Mouse (Mus musculus): ENCODE results near the gene Ran.

- TF ChIP-seq CTCF (IDR thresholded peaks at IDR 0.05; ENCODE audit: insufficient read depth, low read depth, low read length) (no peak), POLR2A (IDR thresholded peaks at IDR 0.05; ENCODE audit: insufficient read depth, low read depth, low read length) (no peak)
These were observed 45.4 kb downstream of the Ran start for GRCm38 (mm10) chr5:129065301-129065700.

Data from olfactory bulb, adult 2 months (tissue).